Mouse (Mus musculus) spleen, adult 2 months (tissue): ENCODE measurements around the gene Chrna5.

Experiments
- CTCF ChIP-seq: fragments of 200-500 bp; IDR thresholded peaks from 2 replicates; pipeline ENCODE4 v1.5.1; 2011; ENCODE audit warnings: mild to moderate bottlenecking, inconsistent platforms; ENCODE audit not compliant: insufficient read depth, insufficient read length, insufficient replicate concordance; ENCODE audit errors: extremely low read depth
- POLR2A ChIP-seq: fragments of 200-500 bp; IDR thresholded peaks from 2 replicates; pipeline ENCODE4 v1.6.1; 2011; ENCODE audit warnings: low read depth, low read length, inconsistent platforms

DNA sequence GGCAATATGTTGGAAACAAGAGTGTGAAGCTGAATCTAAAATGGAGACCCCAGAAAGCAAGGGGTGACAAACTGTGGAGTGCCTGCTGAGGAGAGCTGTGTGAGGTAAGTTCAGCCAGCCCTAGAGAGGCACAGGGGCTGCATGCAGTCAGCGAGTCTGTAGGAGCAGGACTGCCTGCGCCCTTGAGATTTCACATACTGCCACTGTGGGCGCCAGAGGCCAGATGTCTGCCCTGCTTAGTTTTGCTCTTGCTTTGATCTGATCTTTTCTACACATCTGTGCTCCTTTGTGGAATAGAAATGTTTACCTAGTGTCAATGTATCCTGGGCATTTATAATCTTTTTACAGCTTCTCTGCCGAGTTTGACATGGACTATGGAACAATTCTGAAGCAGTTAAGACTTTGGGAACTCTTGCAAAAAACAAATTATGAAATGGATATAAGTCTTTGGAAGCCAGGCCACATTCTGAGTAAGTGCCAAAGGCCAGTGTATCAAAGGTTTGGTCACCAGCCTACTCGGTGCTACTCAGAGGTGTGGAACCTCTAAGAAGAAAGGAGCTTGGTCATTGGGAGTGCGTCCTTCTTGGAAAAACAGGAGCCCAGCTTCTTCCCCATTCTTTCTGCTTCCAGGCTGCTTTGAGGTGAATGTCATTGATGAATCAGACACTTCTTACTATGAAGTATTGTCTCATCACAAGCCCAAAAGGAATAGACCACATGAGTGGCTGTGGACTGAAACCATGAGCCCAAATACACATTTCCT is 30.1 kb downstream of the Chrna5 start:
- TF ChIP-seq CTCF, result no peak
- no peak for TF ChIP-seq POLR2A
